Mouse (Mus musculus): ENCODE results near the gene Apon.

DNA sequence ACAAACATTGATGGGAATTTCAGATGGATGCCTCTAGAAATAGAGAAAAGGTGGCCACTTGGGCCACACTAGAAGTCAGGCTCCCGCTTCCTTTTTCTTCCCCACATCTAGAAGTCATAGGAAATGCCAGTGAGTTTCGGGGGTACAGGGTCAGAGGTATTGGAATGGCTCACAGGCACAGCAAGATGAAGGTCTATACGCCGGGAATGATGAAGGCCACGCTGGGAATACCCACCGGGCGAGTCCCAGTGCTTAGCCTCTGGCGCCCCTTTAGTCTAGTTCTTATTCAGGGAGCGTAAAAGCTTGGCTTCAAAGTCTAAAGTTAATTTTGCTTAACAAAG is 48.9 kb downstream of the Apon start:
- TF ChIP-seq CTCF (IDR thresholded peaks at IDR 0.05; ENCODE audit: insufficient read depth, low read length) (no peak), POLR2A (IDR thresholded peaks at IDR 0.05; ENCODE audit: borderline replicate concordance, extremely low read depth, low read depth, low read length) (no peak)
